ENCODE assay signal across 25 mouse cellular contexts in genomic region chr11:119705381-119706066, GRCm38 (mm10).
DNase-seq lines count a peak whose midpoint lies in the region; ATAC-seq and TF ChIP-seq lines count a peak whose summit lies in the region.
"Had no signal": no experiment of that assay in that cellular context is flagged by ENCODE, and none has a peak within 500 bp of the region (broad histone marks: within the 10 kb centered on the region; RNA-seq: fewer than 3 reads in every experiment).

No protein-coding gene starts in this region.

- H3K4me3 ChIP-seq in heart, postnatal 0 days (ENCODE audit: low read depth, low read length) = no peak overlapping the region
- H3K4me3 ChIP-seq in C2C12 (ENCODE audit: insufficient read depth, poor library complexity, severe bottlenecking) = no peak overlapping the region
- no peak overlapping the region for H3K4me3 ChIP-seq in neural tube, embryonic 15.5 days (replicated peaks)
- H3K4me3 ChIP-seq: embryonic facial prominence, embryonic 13.5 days; embryonic facial prominence, embryonic 15.5 days; erythroblast, embryonic 14.5 days; forebrain, embryonic 10.5 days; forebrain, embryonic 12.5 days had no signal

- H3K4me1 ChIP-seq in heart, postnatal 0 days (ENCODE audit: control insufficient read depth, insufficient read depth) = peaks cover 26% of the 10 kb centered on the region
- H3K4me1 ChIP-seq in neural tube, embryonic 15.5 days = peaks cover 18% of the 10 kb centered on the region

- WGBS in heart, postnatal 0 days = 59% methylated on average over 4 of the region's 6 CpGs
- 77% methylated on average over 4 of the region's 6 CpGs for whole genome bisulfite sequencing in neural tube, embryonic 15.5 days

- H3K4me2 ChIP-seq in heart, postnatal 0 days (ENCODE audit: low read depth, low read length) = no peak overlapping the region
- H3K4me2 ChIP-seq in neural tube, embryonic 15.5 days = no peak overlapping the region
- H3K4me2 ChIP-seq: embryonic facial prominence, embryonic 13.5 days; embryonic facial prominence, embryonic 15.5 days; forebrain, embryonic 12.5 days had no signal

- CTCF ChIA-PET in Patski (lab: Charles Lee) = no interaction called here

- TF ChIP-seq EP300 in heart, postnatal 0 days (IDR thresholded peaks at IDR 0.05; ENCODE audit: low read depth) = no peak

- peak overlapping the region; percentile 44; the same call in 1 of the 2 replicates for H3K27ac ChIP-seq in heart, postnatal 0 days (ENCODE audit: low read depth)
- no peak overlapping the region for H3K27ac ChIP-seq in neural tube, embryonic 15.5 days (replicated peaks)
- H3K27ac ChIP-seq: embryonic facial prominence, embryonic 13.5 days; embryonic facial prominence, embryonic 15.5 days; forebrain, embryonic 10.5 days; forebrain, embryonic 12.5 days had no signal

- no peaks in the 10 kb centered on the region for H3K36me3 ChIP-seq in heart, postnatal 0 days (replicated peaks; ENCODE audit: control insufficient read depth, insufficient read depth, low read length)
- H3K36me3 ChIP-seq in C2C12 (ENCODE audit: control insufficient read depth, insufficient read depth) = no peaks in the 10 kb centered on the region
- H3K36me3 ChIP-seq in neural tube, embryonic 15.5 days = no peaks in the 10 kb centered on the region
- H3K36me3 ChIP-seq: embryonic facial prominence, embryonic 13.5 days; embryonic facial prominence, embryonic 15.5 days; forebrain, embryonic 10.5 days; forebrain, embryonic 12.5 days had no signal

- in situ Hi-C loops in Patski (cut with MboI; ENCODE audit: low pct_unique_long_range_greater_than_20kb) = no loop called here

- no peaks in the 10 kb centered on the region for H3K9me3 ChIP-seq in heart, postnatal 0 days (replicated peaks; ENCODE audit: control insufficient read depth, low read length)
- no peaks in the 10 kb centered on the region for H3K9me3 ChIP-seq in neural tube, embryonic 15.5 days (replicated peaks)
- H3K9me3 ChIP-seq: embryonic facial prominence, embryonic 13.5 days; embryonic facial prominence, embryonic 15.5 days; forebrain, embryonic 10.5 days; forebrain, embryonic 12.5 days; G1E had no signal

- H3K27me3 ChIP-seq in heart, postnatal 0 days (ENCODE audit: control insufficient read depth, insufficient read depth, low read length) = no peaks in the 10 kb centered on the region
- H3K27me3 ChIP-seq in C2C12 (ENCODE audit: control insufficient read depth, insufficient read depth, insufficient read length) (no peaks in the 10 kb centered on the region), Patski (no peaks in the 10 kb centered on the region)
- H3K27me3 ChIP-seq in neural tube, embryonic 15.5 days (replicated peaks) = no peaks in the 10 kb centered on the region
- H3K27me3 ChIP-seq: CH12.LX; embryonic facial prominence, embryonic 13.5 days; embryonic facial prominence, embryonic 15.5 days; forebrain, embryonic 12.5 days had no signal

- H3ac ChIP-seq in C2C12 (ENCODE audit: control insufficient read depth, insufficient read length, low read depth) = no peak overlapping the region

- ATAC-seq in heart, postnatal 0 days (ENCODE audit: insufficient read depth, low read depth) = peak; percentile 66; the same call in 1 of the 2 replicates
- ATAC-seq in Patski = peak; percentile 54
- no peak for ATAC-seq in neural tube, embryonic 15.5 days (ENCODE audit: low FRiP score)
- ATAC-seq: CD4-positive, CD25-positive, alpha-beta regulatory T cell, adult 4 months; forebrain, embryonic 14.5 days; forebrain, embryonic 16.5 days had no signal

- H3K79me3 ChIP-seq in C2C12 (ENCODE audit: low read depth) = peaks cover 39% of the 10 kb centered on the region

- POLR2A ChIA-PET in Patski (lab: Charles Lee) = no interaction called here

- DNase-seq in heart, postnatal 0 days (ENCODE audit: low spot score) = peak; percentile 31
- no peak for DNase-seq in heart, postnatal 4 days
- no peak for DNase-seq in Patski (ENCODE audit: low read depth, low spot score)
- DNase-seq in cerebellum, adult 18-20 months = no peak
- DNase-seq: adrenal gland, adult 2 months; adrenal gland, postnatal 10 days; adrenal gland, postnatal 25 days; cerebellum, adult 11 months; cerebellum, adult 2 months; cerebellum, adult 9-10 months; cerebellum, postnatal 10 days; cerebellum, postnatal 36 days; embryo, embryonic 11 days had no signal

- H3K9ac ChIP-seq in heart, postnatal 0 days (replicated peaks; ENCODE audit: low read depth, low read length) = no peak overlapping the region
- no peak overlapping the region for H3K9ac ChIP-seq in neural tube, embryonic 15.5 days (replicated peaks)
- H3K9ac ChIP-seq: embryonic facial prominence, embryonic 13.5 days; embryonic facial prominence, embryonic 15.5 days; forebrain, embryonic 12.5 days had no signal

- no peak for TF ChIP-seq CTCF in heart, postnatal 0 days (IDR thresholded peaks at IDR 0.05; ENCODE audit: low read depth)
- TF ChIP-seq CTCF in C2C12 (IDR thresholded peaks at IDR 0.05; ENCODE audit: control insufficient read depth, insufficient read depth, insufficient read length) (no peak), Patski (IDR thresholded peaks at IDR 0.05) (no peak)

- H3K79me2 ChIP-seq in C2C12 (ENCODE audit: control insufficient read depth, insufficient read depth) = peaks cover 54% of the 10 kb centered on the region

TF ChIP-seq in C2C12, 6 proteins besides CTCF, POLR2A, EP300 and RAD21:
- TF ChIP-seq MYOG (IDR thresholded peaks at IDR 0.05; ENCODE audit: control insufficient read depth, extremely low read depth, insufficient read length) = no peak
- TF ChIP-seq MYOD1 (IDR thresholded peaks at IDR 0.05; ENCODE audit: control insufficient read depth, insufficient read length, low read depth) = peak; percentile 67
